Mouse (Mus musculus) stomach, postnatal 0 days (tissue): ENCODE measurements around the gene Mmp28.

Experiments used
- CTCF ChIP-seq: IDR thresholded peaks from 2 replicates; pipeline ENCODE4 v1.5.1; 2016; ENCODE audit warnings: antibody characterized with exemption, low read depth, mild to moderate bottlenecking, moderate library complexity
- EP300 ChIP-seq: optimal IDR thresholded peaks from 2 replicates; pipeline ENCODE3; 2016; ENCODE audit warnings: antibody characterized with exemption

- no peak for TF ChIP-seq CTCF
- no peak for TF ChIP-seq EP300
Observed at GRCm38 (mm10) chr11:83426964-83427363, 35.9 kb downstream of the Mmp28 start.
